Comparison of ENCODE assay signal across 22 mouse cellular contexts in the genomic region with DNA sequence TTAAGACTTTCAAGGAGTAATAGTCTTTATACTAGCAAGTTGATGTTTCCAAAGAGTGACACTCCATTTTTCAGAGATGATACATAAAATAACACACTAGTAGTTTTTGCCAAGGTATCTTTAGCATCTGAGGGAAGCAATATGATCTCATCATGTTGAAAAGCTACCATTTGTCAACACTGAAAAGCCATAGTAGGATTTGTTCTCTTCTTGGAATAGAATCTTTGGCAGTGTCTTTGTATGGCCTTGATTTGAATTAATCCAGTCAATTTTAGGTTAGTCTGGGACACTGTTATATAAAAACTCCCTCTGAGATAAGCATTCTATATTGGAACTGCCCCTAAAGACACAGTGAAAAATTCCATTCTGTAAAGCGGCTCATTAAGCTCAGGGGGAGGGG.
"Had no signal": no experiment of that assay in that cellular context is flagged by ENCODE, and none has a peak within 500 bp of the region (broad histone marks: within the 10 kb centered on the region; RNA-seq: fewer than 3 reads in every experiment).

No protein-coding gene starts in this region.

- DNase-seq: heart, postnatal 10 days; heart, postnatal 14 days; heart, postnatal 36 days; heart, postnatal 4 days; kidney, adult 11 months; kidney, adult 18-20 months; kidney, adult 2 months; kidney, adult 8-10 months; kidney, adult 9 months; kidney, postnatal 10 days; kidney, postnatal 14 days; kidney, postnatal 25 days; kidney, postnatal 36 days; kidney, postnatal 4 days; layer of hippocampus, adult 9-11 months; layer of hippocampus, postnatal 36 days had no signal

- ATAC-seq: hindbrain, embryonic 16.5 days; hindbrain, postnatal 0 days; inflammation-experienced regulatory T-cells, adult 6 months; intestine, embryonic 15.5 days; intestine, embryonic 16.5 days; intestine, postnatal 0 days had no signal
